Mouse (Mus musculus): ENCODE measurements around the gene Gpc5.

- TF ChIP-seq POLR2A (IDR thresholded peaks at IDR 0.05; ENCODE audit: borderline replicate concordance, extremely low read depth, insufficient read depth, insufficient read length, poor library complexity, severe bottlenecking) (no peak), CTCF (IDR thresholded peaks at IDR 0.05; ENCODE audit: borderline replicate concordance, extremely low read depth, insufficient read depth, insufficient read length) (no peak)
Measured at GRCm38 (mm10) chr14:115869127-115869526, 777.1 kb downstream of the Gpc5 start.

Measured in brain, embryonic 14.5 days (tissue).